Mouse (Mus musculus): ENCODE measurements around the gene Spry1.
"Not testable (repeated sequence)": the region's sequence is repeated elsewhere in the genome, so short reads cannot be mapped to it uniquely, and the experiment has no call there.

Gene Spry1

GRCm38 (mm10) chr3:37639690-37640089 is at the start of gene Spry1:
TSS of gene Spry1 (plus strand) at chr3:37639947.
- peak; percentile 96 for DNase-seq

- DNase-seq: no peak
These were observed 44.0 kb upstream of the Spry1 start for GRCm38 (mm10) chr3:37595721-37596120.

GRCm38 (mm10) chr3:37596519-37596918 is 43.2 kb upstream of the Spry1 start:
- DNase-seq: no peak

GRCm38 (mm10) chr3:37597200-37597599 is 42.5 kb upstream of the Spry1 start:
- no peak for DNase-seq

- not testable (repeated sequence) for DNase-seq
These were observed 40.1 kb upstream of the Spry1 start for GRCm38 (mm10) chr3:37599641-37600040.

GRCm38 (mm10) chr3:37602356-37602755 is 37.4 kb upstream of the Spry1 start:
- no peak for DNase-seq

- DNase-seq: no peak
These were observed 36.9 kb upstream of the Spry1 start for GRCm38 (mm10) chr3:37602890-37603289.

- DNase-seq: no peak
These were observed 36.2 kb upstream of the Spry1 start for GRCm38 (mm10) chr3:37603541-37603940.

GRCm38 (mm10) chr3:37604976-37605875 is 34.5 kb upstream of the Spry1 start:
- no peak for DNase-seq

- no peak for DNase-seq
These were observed 33.9 kb upstream of the Spry1 start for GRCm38 (mm10) chr3:37605876-37606238.

GRCm38 (mm10) chr3:37608926-37609325 is 30.8 kb upstream of the Spry1 start:
- no peak for DNase-seq

GRCm38 (mm10) chr3:37610670-37611069 is 29.1 kb upstream of the Spry1 start:
- DNase-seq: no peak

- peak; percentile 22 for DNase-seq
These were observed 26.0 kb upstream of the Spry1 start for GRCm38 (mm10) chr3:37613722-37614121.

GRCm38 (mm10) chr3:37614878-37615650 is 24.7 kb upstream of the Spry1 start:
- no peak for DNase-seq

- DNase-seq: no peak
These were observed 22.9 kb upstream of the Spry1 start for GRCm38 (mm10) chr3:37616586-37617547.

GRCm38 (mm10) chr3:37632246-37632645 is 7.5 kb upstream of the Spry1 start:
- no peak for DNase-seq

- DNase-seq: no peak
These were observed 7.0 kb upstream of the Spry1 start for GRCm38 (mm10) chr3:37632751-37633150.

- DNase-seq: no peak
These were observed 5.1 kb upstream of the Spry1 start for GRCm38 (mm10) chr3:37634648-37635047.

GRCm38 (mm10) chr3:37636921-37637320 is 2.8 kb upstream of the Spry1 start:
- DNase-seq: no peak

GRCm38 (mm10) chr3:37640162-37640721 is 495 bp downstream of the Spry1 start:
- DNase-seq: peak; percentile 61

- DNase-seq: peak; percentile 65
These were observed 1.1 kb downstream of the Spry1 start for GRCm38 (mm10) chr3:37640810-37641209.
